Mouse (Mus musculus) spleen, adult 2 months (tissue): Measurements from ENCODE around the gene Taf15.

Source experiments
- CTCF ChIP-seq: fragments of 200-500 bp; IDR thresholded peaks from 2 replicates; pipeline ENCODE4 v1.5.1; 2011; ENCODE audit warnings: mild to moderate bottlenecking, inconsistent platforms; ENCODE audit not compliant: insufficient read depth, insufficient read length, insufficient replicate concordance; ENCODE audit errors: extremely low read depth
- POLR2A ChIP-seq: fragments of 200-500 bp; IDR thresholded peaks from 2 replicates; pipeline ENCODE4 v1.6.1; 2011; ENCODE audit warnings: low read depth, low read length, inconsistent platforms

- TF ChIP-seq POLR2A (no peak), CTCF (no peak)
These were observed 35.5 kb upstream of the Taf15 start, which contains the start of gene 1700020L24Rik for GRCm38 (mm10) chr11:83437377-83437776.
